Mouse (Mus musculus) cerebellum, adult 2 months (tissue): ENCODE results near the gene Snx12.

ENCODE experiments used
- CTCF ChIP-seq: fragments of 200-500 bp; IDR thresholded peaks from 2 replicates; pipeline ENCODE4 v1.5.1; 2011; ENCODE audit warnings: low read depth, mild to moderate bottlenecking, control low read depth, low read length, moderate library complexity, borderline replicate concordance; ENCODE audit not compliant: insufficient read depth
- POLR2A ChIP-seq: fragments of 200-500 bp; IDR thresholded peaks from 2 replicates; pipeline ENCODE4 v1.6.1; 2011; ENCODE audit warnings: low read length, control low read depth, borderline replicate concordance; ENCODE audit not compliant: insufficient read depth

GRCm38 (mm10) chrX:101131992-101132791 lies 90.2 kb downstream of the Snx12 start:
- TF ChIP-seq CTCF (peak; percentile 49; the same call in 1 of the 2 replicates), POLR2A (no peak)
